Mouse (Mus musculus) thymus, postnatal 36 days (tissue): ENCODE results near the gene Dctn1.

Source experiments
- DNase-seq, 2 experiments: peaks; one replicate each; pipeline ENCODE4 v3.0.0; 2022; ENCODE audit warnings: mixed read lengths in 2 of 2

Gene Dctn1

GRCm38 (mm10) chr6:83165607-83166242 lies at the start of gene Dctn1:
TSS of gene Dctn1 (plus strand) at chr6:83165920.
- peak; percentile 92 to 93 for DNase-seq

GRCm38 (mm10) chr6:83116373-83117164 lies 49.2 kb upstream of the Dctn1 start:
- DNase-seq = no peak

- no peak for DNase-seq
Observed at GRCm38 (mm10) chr6:83117165-83117438, 48.6 kb upstream of the Dctn1 start.

- no peak for DNase-seq
Observed at GRCm38 (mm10) chr6:83117616-83118015, 48.1 kb upstream of the Dctn1 start.

GRCm38 (mm10) chr6:83118369-83118768 lies 47.4 kb upstream of the Dctn1 start:
- no peak for DNase-seq

- peak; percentile 29 to 43 for DNase-seq
Observed at GRCm38 (mm10) chr6:83118825-83119733, 46.6 kb upstream of the Dctn1 start.

GRCm38 (mm10) chr6:83119734-83120051 lies 46.0 kb upstream of the Dctn1 start:
- no peak for DNase-seq

- DNase-seq = peak; percentile 86 to 94
Observed at GRCm38 (mm10) chr6:83120930-83121862, 44.5 kb upstream of the Dctn1 start, which contains the start of gene Wbp1. TSS of gene Wbp1 (minus strand) at chr6:83121559.

- peak in 1 of 2 experiments; percentile 64 for DNase-seq
Observed at GRCm38 (mm10) chr6:83121863-83122710, 43.6 kb upstream of the Dctn1 start.

GRCm38 (mm10) chr6:83122961-83123360 lies 42.8 kb upstream of the Dctn1 start:
- no peak for DNase-seq

- peak; percentile 88 to 89 for DNase-seq
Observed at GRCm38 (mm10) chr6:83124851-83125312, 40.8 kb upstream of the Dctn1 start.

- DNase-seq = no peak
Observed at GRCm38 (mm10) chr6:83125331-83125730, 40.4 kb upstream of the Dctn1 start, which contains the start of gene Ino80b. TSS of gene Ino80b (minus strand) at chr6:83125431.

- no peak for DNase-seq
Observed at GRCm38 (mm10) chr6:83127419-83127818, 38.3 kb upstream of the Dctn1 start.

- DNase-seq = no peak
Observed at GRCm38 (mm10) chr6:83131469-83132034, 34.2 kb upstream of the Dctn1 start.

- DNase-seq = no peak
Observed at GRCm38 (mm10) chr6:83132176-83132919, 33.4 kb upstream of the Dctn1 start.

- no peak for DNase-seq
Observed at GRCm38 (mm10) chr6:83134226-83134625, 31.5 kb upstream of the Dctn1 start.

- no peak for DNase-seq
Observed at GRCm38 (mm10) chr6:83134951-83135513, 30.7 kb upstream of the Dctn1 start, which contains the start of gene Rtkn. TSS of gene Rtkn (plus strand) at chr6:83135463.

GRCm38 (mm10) chr6:83135571-83136161 lies 30.1 kb upstream of the Dctn1 start:
- DNase-seq = peak in 1 of 2 experiments; percentile 26

- DNase-seq = no peak
Observed at GRCm38 (mm10) chr6:83136291-83136880, 29.3 kb upstream of the Dctn1 start.
